Mouse (Mus musculus) midbrain, embryonic 11.5 days (tissue): ENCODE measurements around the gene Pank4. TPM values are rescaled to one million over a fixed set of nuclear protein-coding genes. Genes with fewer than 3 reads are reported as not detected.

Experiments
- ATAC-seq: fragments of 200-750 bp; cut with Nextera tagmentation; 2 replicates; pipeline ENCODE4 v1.8.0; 2017; ENCODE audit warnings: moderate TSS enrichment, moderate library complexity; ENCODE audit not compliant: low FRiP score
- DNase-seq: peaks from one replicate; pipeline ENCODE4 v3.0.0; 2015; ENCODE audit warnings: low spot score; ENCODE audit errors: missing footprints
- H3K27ac ChIP-seq: fragments of 300-500 bp; sonication (generic); 2 replicates; pipeline ENCODE4 v1.5.1; 2014; ENCODE audit warnings: low read depth, low read length
- H3K27me3 ChIP-seq: fragments of 300-500 bp; sonication (generic); 2 replicates; pipeline ENCODE4 v1.6.1; 2014; ENCODE audit warnings: mild to moderate bottlenecking, low read length, moderate library complexity, mixed read lengths; ENCODE audit not compliant: control insufficient read depth, insufficient read depth
- H3K36me3 ChIP-seq: fragments of 300-500 bp; sonication (generic); 2 replicates; pipeline ENCODE4 v1.6.1; 2014; ENCODE audit warnings: mild to moderate bottlenecking, low read length, moderate library complexity, mixed read lengths; ENCODE audit not compliant: control insufficient read depth, insufficient read depth
- H3K4me1 ChIP-seq: fragments of 300-500 bp; sonication (generic); 2 replicates; pipeline ENCODE4 v1.6.1; 2014; ENCODE audit warnings: low read length; ENCODE audit not compliant: control insufficient read depth, insufficient read depth
- H3K4me2 ChIP-seq: fragments of 300-500 bp; sonication (generic); 2 replicates; pipeline ENCODE4 v1.6.1; 2014; ENCODE audit warnings: mild to moderate bottlenecking, moderate library complexity
- H3K4me3 ChIP-seq: fragments of 300-500 bp; sonication (generic); 2 replicates; pipeline ENCODE4 v1.5.1; 2014; ENCODE audit warnings: low read depth, low read length
- H3K9ac ChIP-seq: fragments of 300-500 bp; sonication (generic); 2 replicates; pipeline ENCODE4 v1.6.1; 2014; ENCODE audit warnings: low read length
- H3K9me3 ChIP-seq: fragments of 300-500 bp; sonication (generic); 2 replicates; pipeline ENCODE4 v1.6.1; 2016; ENCODE audit warnings: low read length; ENCODE audit not compliant: control insufficient read depth
- WGBS: fragments of 180-500 bp; shearing (Covaris S2); extraction: QIAGEN DNeasy Blood & Tissue Kit; methylation state at CpG from one replicate; pipeline ENCODE4 v1.1.7; 2014; 5-methylcytosine and 5-hydroxymethylcytosine counted together
- polyA plus RNA-seq: library from polyadenylated mRNA; unstranded; fragments of >200 nt; fragmentation: Nextera tagmentation; extraction: Ambion mirVana; gene quantifications from 2 replicates; pipeline ENCODE4 v1.2.1, GENCODE M21; 2014

The Pank4 gene
- polyA plus RNA-seq, 1 experiment from 2014 or later, result 40.4 TPM

DNA sequence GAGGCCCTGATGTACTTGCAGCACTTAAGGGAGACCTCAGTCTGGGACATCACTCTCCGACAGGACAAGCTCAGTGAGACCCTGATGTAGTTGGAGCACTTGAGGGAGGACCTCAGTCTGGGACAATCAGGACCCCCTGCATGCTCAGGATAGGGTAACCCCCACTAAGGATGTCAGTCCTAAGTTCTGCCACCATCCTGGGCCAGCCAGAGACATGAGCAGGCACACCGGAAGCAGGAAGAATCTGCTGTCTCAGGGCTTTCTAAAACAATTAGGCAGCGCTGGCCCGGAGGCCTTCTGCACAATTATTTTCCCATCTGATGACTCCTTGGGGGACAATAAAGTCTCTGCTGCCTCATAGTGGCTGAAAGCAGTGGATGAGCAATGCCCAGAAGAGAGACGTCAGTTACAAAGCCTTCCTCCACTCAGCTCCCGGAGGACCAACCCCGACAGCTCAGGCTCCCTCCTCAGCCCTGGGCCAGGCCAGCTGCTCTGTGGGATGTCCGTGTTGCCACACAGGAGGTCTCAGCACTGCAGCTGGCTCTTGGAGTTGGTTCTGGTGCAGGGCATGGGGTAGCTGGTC is 32.7 kb downstream of the Pank4 start:
- H3K9me3 ChIP-seq, result no peaks in the 10 kb centered on the region
- H3K27me3 ChIP-seq, result no peaks in the 10 kb centered on the region
- H3K4me1 ChIP-seq, result peaks cover 3% of the 10 kb centered on the region; the same call in 1 of the 2 replicates
- WGBS, result 39% methylated on average over 8 of the region's 8 CpGs
- no peak for DNase-seq
- no peaks in the 10 kb centered on the region for H3K36me3 ChIP-seq
- H3K4me3 ChIP-seq, result no peak overlapping the region
- no peak overlapping the region for H3K27ac ChIP-seq
- no peak overlapping the region for H3K4me2 ChIP-seq
- no peak for ATAC-seq
- no peak overlapping the region for H3K9ac ChIP-seq

GRCm38 (mm10) chr4:154999379-154999778 is 35.5 kb downstream of the Pank4 start:
- ATAC-seq, result no peak
- H3K27ac ChIP-seq, result no peak overlapping the region
- WGBS, result 86% methylated on average over 5 of the region's 5 CpGs

DNA sequence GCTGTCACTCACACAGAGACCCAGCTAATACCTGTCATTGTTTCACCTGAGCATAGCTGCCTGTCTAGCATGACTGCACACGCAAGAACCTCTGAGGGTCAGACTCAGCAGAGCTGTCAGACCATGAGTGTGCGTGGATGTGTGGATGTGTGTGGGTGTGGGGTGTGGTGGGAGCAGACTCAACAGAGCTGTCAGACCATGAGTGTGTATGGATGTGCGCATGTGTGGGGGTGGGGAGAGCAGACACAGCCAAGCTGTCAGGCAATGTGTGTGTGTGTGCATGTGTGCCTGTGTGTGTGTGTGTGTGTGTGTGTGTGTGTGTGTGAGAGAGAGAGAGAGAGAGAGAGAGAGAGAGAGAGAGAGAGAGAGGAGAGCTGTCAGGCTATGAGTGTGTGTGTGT is 41.4 kb downstream of the Pank4 start:
- no peak overlapping the region for H3K27ac ChIP-seq
- H3K9me3 ChIP-seq, result no peaks in the 10 kb centered on the region
- DNase-seq, result no peak
- no peaks in the 10 kb centered on the region for H3K27me3 ChIP-seq
- H3K4me2 ChIP-seq, result no peak overlapping the region
- no peak overlapping the region for H3K4me3 ChIP-seq
- no peak overlapping the region for H3K9ac ChIP-seq
- H3K36me3 ChIP-seq, result no peaks in the 10 kb centered on the region; the same call in 1 of the 2 replicates
- no peak for ATAC-seq
- 93% methylated on average over 3 of the region's 3 CpGs for WGBS
- no peaks in the 10 kb centered on the region for H3K4me1 ChIP-seq

More at GRCm38 (mm10) chr4:154999379-154999778, 35.5 kb downstream of the Pank4 start:
- H3K4me3 ChIP-seq, result no peak overlapping the region
- H3K4me1 ChIP-seq, result peaks cover 3% of the 10 kb centered on the region; the same call in 1 of the 2 replicates
- H3K9ac ChIP-seq, result no peak overlapping the region
- H3K9me3 ChIP-seq, result no peaks in the 10 kb centered on the region
- H3K36me3 ChIP-seq, result no peaks in the 10 kb centered on the region; the same call in 1 of the 2 replicates
- no peak overlapping the region for H3K4me2 ChIP-seq
- DNase-seq, result peak; percentile 41
- no peaks in the 10 kb centered on the region for H3K27me3 ChIP-seq

GRCm38 (mm10) chr4:155006296-155006695 is 42.4 kb downstream of the Pank4 start:
- Histone ChIP-seq H3K36me3 (no peaks in the 10 kb centered on the region; the same call in 1 of the 2 replicates), H3K9me3 (no peaks in the 10 kb centered on the region), H3K27me3 (no peaks in the 10 kb centered on the region), H3K4me2 (no peak overlapping the region), H3K4me3 (no peak overlapping the region), H3K27ac (no peak overlapping the region), H3K4me1 (no peaks in the 10 kb centered on the region), H3K9ac (no peak overlapping the region)
- ATAC-seq (no peak), DNase-seq (peak; percentile 79)
- 76% methylated on average over 10 of the region's 10 CpGs for WGBS

GRCm38 (mm10) chr4:155007641-155008040 is 43.7 kb downstream of the Pank4 start:
- ATAC-seq (no peak), DNase-seq (no peak)
- WGBS, result 86% methylated on average over 3 of the region's 3 CpGs
- Histone ChIP-seq H3K4me2 (no peak overlapping the region), H3K36me3 (no peaks in the 10 kb centered on the region), H3K4me3 (no peak overlapping the region), H3K4me1 (peaks cover under 1% of the 10 kb centered on the region; the same call in 1 of the 2 replicates), H3K9ac (no peak overlapping the region), H3K27ac (no peak overlapping the region), H3K9me3 (no peaks in the 10 kb centered on the region), H3K27me3 (no peaks in the 10 kb centered on the region)

- Histone ChIP-seq H3K9me3 (no peaks in the 10 kb centered on the region), H3K36me3 (no peaks in the 10 kb centered on the region), H3K9ac (no peak overlapping the region), H3K27ac (no peak overlapping the region), H3K4me2 (no peak overlapping the region), H3K27me3 (no peaks in the 10 kb centered on the region), H3K4me1 (peaks cover 5% of the 10 kb centered on the region; the same call in 1 of the 2 replicates), H3K4me3 (no peak overlapping the region)
- DNase-seq (no peak), ATAC-seq (no peak)
Measured at GRCm38 (mm10) chr4:155008075-155008474, 44.2 kb downstream of the Pank4 start.

GRCm38 (mm10) chr4:155009216-155009615 is 45.3 kb downstream of the Pank4 start:
- no peaks in the 10 kb centered on the region for H3K27me3 ChIP-seq
- ATAC-seq (no peak), DNase-seq (peak; percentile 47)
- no peak overlapping the region for H3K9ac ChIP-seq
- H3K9me3 ChIP-seq, result no peaks in the 10 kb centered on the region
- H3K4me1 ChIP-seq, result peaks cover 7% of the 10 kb centered on the region
- 90% methylated on average over 3 of the region's 3 CpGs for WGBS
- no peak overlapping the region for H3K27ac ChIP-seq
- H3K36me3 ChIP-seq, result no peaks in the 10 kb centered on the region
- H3K4me2 ChIP-seq, result no peak overlapping the region
- no peak overlapping the region for H3K4me3 ChIP-seq

- Histone ChIP-seq H3K4me2 (no peak overlapping the region), H3K36me3 (no peaks in the 10 kb centered on the region), H3K27me3 (no peaks in the 10 kb centered on the region), H3K27ac (no peak overlapping the region), H3K4me1 (peaks cover 7% of the 10 kb centered on the region), H3K9ac (no peak overlapping the region), H3K9me3 (no peaks in the 10 kb centered on the region), H3K4me3 (no peak overlapping the region)
- no peak for ATAC-seq
- DNase-seq, result peak; percentile 56
- WGBS, result 82% methylated on average over 5 of the region's 5 CpGs
Measured at GRCm38 (mm10) chr4:155010870-155011269, 46.9 kb downstream of the Pank4 start.

GRCm38 (mm10) chr4:155011312-155012025 is 47.5 kb downstream of the Pank4 start:
- 84% methylated on average over 8 of the region's 8 CpGs for WGBS
- H3K27ac ChIP-seq, result no peak overlapping the region

More at GRCm38 (mm10) chr4:155011312-155012025, 47.5 kb downstream of the Pank4 start:
- ATAC-seq, result no peak
- Histone ChIP-seq H3K9ac (no peak overlapping the region), H3K4me2 (no peak overlapping the region), H3K27me3 (no peaks in the 10 kb centered on the region; the same call in 1 of the 2 replicates), H3K9me3 (no peaks in the 10 kb centered on the region), H3K36me3 (no peaks in the 10 kb centered on the region), H3K4me1 (peaks cover 7% of the 10 kb centered on the region), H3K4me3 (no peak overlapping the region)
- peak; percentile 60 for DNase-seq
